Mouse (Mus musculus) midbrain, embryonic 11.5 days (tissue): ENCODE measurements at regions not wholly inside any gene's neighbourhood (a gene's known extent, or its start where the extent isn't known, plus 50 kb on each side); places are given as distances from the start of the nearest gene placed in this dataset.
A peak's percentile ranks its signal among the peaks of the same experiment; 100 is the strongest.

ENCODE experiments used
- ATAC-seq: fragments of 200-750 bp; cut with Nextera tagmentation; 2 replicates; pipeline ENCODE4 v1.8.0; 2017; ENCODE audit warnings: moderate TSS enrichment, moderate library complexity; ENCODE audit not compliant: low FRiP score
- DNase-seq: peaks from one replicate; pipeline ENCODE4 v3.0.0; 2015; ENCODE audit warnings: low spot score; ENCODE audit errors: missing footprints
- H3K27ac ChIP-seq: fragments of 300-500 bp; sonication (generic); 2 replicates; pipeline ENCODE4 v1.5.1; 2014; ENCODE audit warnings: low read depth, low read length
- H3K27me3 ChIP-seq: fragments of 300-500 bp; sonication (generic); 2 replicates; pipeline ENCODE4 v1.6.1; 2014; ENCODE audit warnings: mild to moderate bottlenecking, low read length, moderate library complexity, mixed read lengths; ENCODE audit not compliant: control insufficient read depth, insufficient read depth
- H3K36me3 ChIP-seq: fragments of 300-500 bp; sonication (generic); 2 replicates; pipeline ENCODE4 v1.6.1; 2014; ENCODE audit warnings: mild to moderate bottlenecking, low read length, moderate library complexity, mixed read lengths; ENCODE audit not compliant: control insufficient read depth, insufficient read depth
- H3K4me1 ChIP-seq: fragments of 300-500 bp; sonication (generic); 2 replicates; pipeline ENCODE4 v1.6.1; 2014; ENCODE audit warnings: low read length; ENCODE audit not compliant: control insufficient read depth, insufficient read depth
- H3K4me2 ChIP-seq: fragments of 300-500 bp; sonication (generic); 2 replicates; pipeline ENCODE4 v1.6.1; 2014; ENCODE audit warnings: mild to moderate bottlenecking, moderate library complexity
- H3K4me3 ChIP-seq: fragments of 300-500 bp; sonication (generic); 2 replicates; pipeline ENCODE4 v1.5.1; 2014; ENCODE audit warnings: low read depth, low read length
- H3K9ac ChIP-seq: fragments of 300-500 bp; sonication (generic); 2 replicates; pipeline ENCODE4 v1.6.1; 2014; ENCODE audit warnings: low read length
- H3K9me3 ChIP-seq: fragments of 300-500 bp; sonication (generic); 2 replicates; pipeline ENCODE4 v1.6.1; 2016; ENCODE audit warnings: low read length; ENCODE audit not compliant: control insufficient read depth
- WGBS: fragments of 180-500 bp; shearing (Covaris S2); extraction: QIAGEN DNeasy Blood & Tissue Kit; methylation state at CpG from one replicate; pipeline ENCODE4 v1.1.7; 2014; 5-methylcytosine and 5-hydroxymethylcytosine counted together

GRCm38 (mm10) chr12:47275904-47276303, 457.2 kb upstream of the Nova1 start:
- ATAC-seq (peak; percentile 62; the same call in 1 of the 2 replicates), DNase-seq (no peak)
- H3K36me3 ChIP-seq, result no peaks in the 10 kb centered on the region
- H3K4me1 ChIP-seq, result no peaks in the 10 kb centered on the region
- H3K9me3 ChIP-seq, result no peaks in the 10 kb centered on the region
- no peak overlapping the region for H3K27ac ChIP-seq
- H3K4me3 ChIP-seq, result no peak overlapping the region
- 48% methylated on average over 3 of the region's 3 CpGs for WGBS
- H3K27me3 ChIP-seq, result no peaks in the 10 kb centered on the region
- H3K4me2 ChIP-seq, result no peak overlapping the region
- H3K9ac ChIP-seq, result no peak overlapping the region

- no peaks in the 10 kb centered on the region for H3K4me1 ChIP-seq
- no peaks in the 10 kb centered on the region for H3K36me3 ChIP-seq
- DNase-seq (no peak), ATAC-seq (no peak)
- no peaks in the 10 kb centered on the region for H3K27me3 ChIP-seq
- 83% methylated on average over 2 of the region's 2 CpGs for WGBS
- no peak overlapping the region for H3K27ac ChIP-seq
- H3K9ac ChIP-seq, result no peak overlapping the region
- no peaks in the 10 kb centered on the region for H3K9me3 ChIP-seq
- H3K4me3 ChIP-seq, result no peak overlapping the region
- H3K4me2 ChIP-seq, result no peak overlapping the region
Measured at GRCm38 (mm10) chr12:47272309-47272708, 453.6 kb upstream of the Nova1 start.

GRCm38 (mm10) chr12:47264118-47264517, 445.4 kb upstream of the Nova1 start:
- H3K4me1 ChIP-seq, result no peaks in the 10 kb centered on the region
- H3K36me3 ChIP-seq, result no peaks in the 10 kb centered on the region
- no peak overlapping the region for H3K9ac ChIP-seq
- no peaks in the 10 kb centered on the region for H3K27me3 ChIP-seq
- no peak overlapping the region for H3K4me2 ChIP-seq
- ATAC-seq (no peak), DNase-seq (no peak)
- no peak overlapping the region for H3K4me3 ChIP-seq
- WGBS, result 64% methylated on average over 1 of the region's 1 CpGs
- H3K9me3 ChIP-seq, result no peaks in the 10 kb centered on the region
- no peak overlapping the region for H3K27ac ChIP-seq

- H3K9ac ChIP-seq, result no peak overlapping the region
- no peak overlapping the region for H3K27ac ChIP-seq
- 67% methylated on average over 1 of the region's 1 CpGs for whole genome bisulfite sequencing
- no peak for DNase-seq
- no peaks in the 10 kb centered on the region for H3K27me3 ChIP-seq
- ATAC-seq, result 0 out of 2 replicates have a peak, but pooled peaks have one; percentile 27
- H3K4me2 ChIP-seq, result no peak overlapping the region
- no peaks in the 10 kb centered on the region for H3K9me3 ChIP-seq
- no peaks in the 10 kb centered on the region for H3K4me1 ChIP-seq
- H3K36me3 ChIP-seq, result no peaks in the 10 kb centered on the region
- no peak overlapping the region for H3K4me3 ChIP-seq
Measured at GRCm38 (mm10) chr12:47263408-47263807, 444.7 kb upstream of the Nova1 start.

- Histone ChIP-seq H3K27ac (no peak overlapping the region), H3K4me3 (no peak overlapping the region), H3K9ac (no peak overlapping the region), H3K4me1 (no peaks in the 10 kb centered on the region), H3K9me3 (no peaks in the 10 kb centered on the region), H3K4me2 (no peak overlapping the region), H3K36me3 (no peaks in the 10 kb centered on the region), H3K27me3 (no peaks in the 10 kb centered on the region)
- DNase-seq (no peak), ATAC-seq (no peak)
Measured at GRCm38 (mm10) chr12:47252306-47252705, 433.6 kb upstream of the Nova1 start.

GRCm38 (mm10) chr12:47243623-47244514, 425.1 kb upstream of the Nova1 start:
- Histone ChIP-seq H3K27me3 (no peaks in the 10 kb centered on the region), H3K9me3 (no peaks in the 10 kb centered on the region), H3K4me1 (no peaks in the 10 kb centered on the region), H3K4me3 (no peak overlapping the region), H3K9ac (no peak overlapping the region), H3K4me2 (no peak overlapping the region), H3K36me3 (no peaks in the 10 kb centered on the region), H3K27ac (no peak overlapping the region)
- DNase-seq, result no peak
- no peak for ATAC-seq
- WGBS, result 83% methylated on average over 3 of the region's 3 CpGs

GRCm38 (mm10) chr12:47220016-47220415, 401.3 kb upstream of the Nova1 start:
- DNase-seq, result no peak
- Histone ChIP-seq H3K9ac (no peak overlapping the region), H3K36me3 (no peaks in the 10 kb centered on the region), H3K4me3 (no peak overlapping the region), H3K27ac (no peak overlapping the region), H3K4me2 (no peak overlapping the region), H3K27me3 (no peaks in the 10 kb centered on the region), H3K9me3 (no peaks in the 10 kb centered on the region), H3K4me1 (no peaks in the 10 kb centered on the region)
- no peak for ATAC-seq
- 73% methylated on average over 4 of the region's 4 CpGs for WGBS

- 61% methylated on average over 2 of the region's 2 CpGs for WGBS
- DNase-seq, result no peak
- Histone ChIP-seq H3K9me3 (no peaks in the 10 kb centered on the region), H3K9ac (no peak overlapping the region), H3K36me3 (no peaks in the 10 kb centered on the region), H3K27ac (no peak overlapping the region), H3K27me3 (no peaks in the 10 kb centered on the region), H3K4me3 (no peak overlapping the region), H3K4me1 (no peaks in the 10 kb centered on the region), H3K4me2 (no peak overlapping the region)
- no peak for ATAC-seq
Measured at GRCm38 (mm10) chr12:47219340-47219739, 400.6 kb upstream of the Nova1 start.

GRCm38 (mm10) chr12:47211417-47212104, 392.8 kb upstream of the Nova1 start:
- no peaks in the 10 kb centered on the region for H3K9me3 ChIP-seq
- no peaks in the 10 kb centered on the region for H3K36me3 ChIP-seq
- H3K27ac ChIP-seq, result no peak overlapping the region
- ATAC-seq (no peak), DNase-seq (no peak)
- H3K27me3 ChIP-seq, result no peaks in the 10 kb centered on the region
- no peak overlapping the region for H3K4me3 ChIP-seq
- 83% methylated on average over 4 of the region's 4 CpGs for WGBS
- no peaks in the 10 kb centered on the region for H3K4me1 ChIP-seq
- no peak overlapping the region for H3K4me2 ChIP-seq
- no peak overlapping the region for H3K9ac ChIP-seq
